Mouse (Mus musculus): Measurements from ENCODE around the gene Celsr2. TPM values are rescaled to one million over a fixed set of nuclear protein-coding genes. Genes with fewer than 3 reads are reported as not detected.

The Celsr2 gene
- 0.48 TPM for polyA plus RNA-seq (2014; fragmentation: Illumina TruSeq; extraction: RNeasy Lipid Tissue Mini Kit (QIAGEN cat#74804); ENCODE audit: low read depth, low replicate concordance)

DNA sequence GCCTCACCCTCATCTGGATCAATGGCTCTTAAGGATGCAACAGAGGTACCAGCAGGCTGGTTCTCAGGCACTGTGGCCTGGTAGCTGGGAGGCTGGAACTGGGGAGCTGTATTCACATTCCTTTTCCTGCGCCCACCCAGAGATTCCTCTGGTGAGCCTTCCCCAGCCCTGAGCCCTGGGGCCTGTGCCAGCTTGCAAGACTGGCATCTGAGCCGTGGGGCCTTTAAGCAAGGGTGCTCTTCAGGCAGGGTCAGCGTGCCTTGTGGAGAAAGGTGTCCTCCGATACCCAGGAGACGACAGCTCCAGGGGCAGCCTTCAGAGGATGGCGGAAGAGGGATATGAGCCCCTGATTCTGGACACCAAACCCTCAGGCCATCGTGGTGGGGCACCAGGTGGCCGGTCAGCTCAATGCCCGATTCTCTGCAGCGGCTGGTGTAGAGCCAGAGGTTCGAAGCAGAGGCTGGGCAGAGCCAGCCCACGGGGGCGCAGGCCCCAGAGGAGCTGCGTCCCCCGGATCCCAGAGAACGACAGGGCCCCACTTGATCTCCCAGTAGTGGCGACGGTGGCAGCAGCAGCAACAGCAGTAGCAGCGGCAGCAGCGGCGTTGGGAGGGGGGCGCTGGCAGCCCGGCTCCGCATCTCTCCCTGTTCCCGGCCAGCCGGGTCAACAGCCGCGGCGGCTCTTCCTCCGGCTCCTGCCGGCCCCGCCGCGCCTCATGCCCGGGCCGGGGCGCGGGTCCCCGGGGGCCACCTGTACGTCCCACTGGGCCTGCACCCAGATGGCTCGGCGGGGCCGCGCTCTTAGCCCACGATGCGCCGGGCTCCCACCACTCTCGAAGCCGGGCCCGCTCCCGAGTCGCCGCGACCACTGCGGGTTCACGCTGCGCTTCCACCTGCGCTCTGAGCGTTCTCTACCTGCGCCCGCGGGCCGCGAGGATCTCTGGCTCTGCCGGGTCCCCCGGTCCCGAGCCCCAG lies at the start of gene Celsr2:
Gene Celsr2, minus strand, starts transcription at position 696 of the 974 bp plus-strand sequence.

GRCm38 (mm10) chr3:108444698-108445365 lies 29.5 kb upstream of the Celsr2 start, which contains the start of gene Sars:
Gene Sars, minus strand, starts transcription at chr3:108445209.

DNA sequence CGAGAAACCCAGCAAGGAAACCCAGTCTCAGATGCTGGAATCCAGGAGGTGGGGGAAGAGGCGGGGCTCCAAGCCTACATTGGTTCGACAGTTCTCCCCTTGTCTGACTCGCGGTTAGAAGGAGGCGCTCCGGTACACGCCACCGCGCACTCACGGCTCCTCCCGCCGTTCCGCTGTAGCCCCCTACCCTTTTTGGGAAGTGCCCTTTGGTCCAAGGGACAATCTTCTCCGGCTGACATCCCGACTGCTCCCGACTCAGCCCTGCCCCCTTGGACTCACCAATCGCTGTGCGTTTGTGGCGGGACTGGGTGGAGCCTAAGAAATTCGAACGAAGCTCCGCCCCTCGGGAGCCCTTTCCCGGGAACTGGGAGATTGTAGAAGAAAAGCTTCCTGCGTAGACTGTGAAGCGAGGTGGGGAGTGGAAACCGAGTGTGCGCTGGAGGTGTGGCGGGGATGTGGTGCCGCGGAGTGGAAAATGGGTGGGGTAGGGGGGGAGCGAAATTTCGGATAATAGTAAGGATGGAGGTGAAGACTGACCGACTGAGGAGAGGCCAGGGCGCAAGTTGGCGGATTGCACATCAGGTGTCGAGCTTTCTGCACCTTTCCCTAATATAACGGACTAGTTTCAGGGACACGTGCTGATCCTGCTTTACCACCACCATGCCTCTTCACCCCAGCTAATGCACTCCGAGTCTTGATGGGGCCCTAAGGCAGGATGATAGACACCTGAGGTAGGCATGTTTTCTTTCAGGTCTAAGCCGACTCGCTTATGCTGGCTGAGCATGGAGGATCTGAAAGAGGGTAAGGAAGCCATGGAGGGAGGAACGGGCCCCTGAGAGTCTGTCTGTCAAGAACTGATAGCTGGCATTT lies 31.6 kb downstream of the Celsr2 start, which contains the start of gene Psrc1:
Gene Psrc1, plus strand, starts transcription at position 355 of the 870 bp plus-strand sequence.

GRCm38 (mm10) chr3:108364270-108364995 lies 50.9 kb downstream of the Celsr2 start, which contains the start of gene Mybphl:
Gene Mybphl, plus strand, starts transcription at chr3:108364911.

Other genes with a start within 250 kb of the Celsr2 start
- 0.43 TPM for gene Amigo1, start 229.2 kb downstream of the Celsr2 start, polyA plus RNA-seq (2014; fragmentation: Illumina TruSeq; extraction: RNeasy Lipid Tissue Mini Kit (QIAGEN cat#74804); ENCODE audit: low read depth, low replicate concordance)
- 1.4 TPM for gene Cyb561d1, start 214.3 kb downstream of the Celsr2 start, polyA plus RNA-seq (2014; fragmentation: Illumina TruSeq; extraction: RNeasy Lipid Tissue Mini Kit (QIAGEN cat#74804); ENCODE audit: low read depth, low replicate concordance)
- gene Atxn7l2, start 204.6 kb downstream of the Celsr2 start, polyA plus RNA-seq (2014; fragmentation: Illumina TruSeq; extraction: RNeasy Lipid Tissue Mini Kit (QIAGEN cat#74804); ENCODE audit: low read depth, low replicate concordance): 0.85 TPM
- 0.17 TPM for gene Sypl2, start 188.9 kb downstream of the Celsr2 start, polyA plus RNA-seq (2014; fragmentation: Illumina TruSeq; extraction: RNeasy Lipid Tissue Mini Kit (QIAGEN cat#74804); ENCODE audit: low read depth, low replicate concordance)
- gene Psma5, start 158.6 kb downstream of the Celsr2 start, polyA plus RNA-seq (2014; fragmentation: Illumina TruSeq; extraction: RNeasy Lipid Tissue Mini Kit (QIAGEN cat#74804); ENCODE audit: low read depth, low replicate concordance): 65.6 TPM
- 38.3 TPM for gene Sort1, start 131.5 kb downstream of the Celsr2 start, polyA plus RNA-seq (2014; fragmentation: Illumina TruSeq; extraction: RNeasy Lipid Tissue Mini Kit (QIAGEN cat#74804); ENCODE audit: low read depth, low replicate concordance)
- gene Mybphl, start 50.6 kb downstream of the Celsr2 start, polyA plus RNA-seq (2014; fragmentation: Illumina TruSeq; extraction: RNeasy Lipid Tissue Mini Kit (QIAGEN cat#74804); ENCODE audit: low read depth, low replicate concordance): not detected
- gene Psrc1, start 31.7 kb downstream of the Celsr2 start, polyA plus RNA-seq (2014; fragmentation: Illumina TruSeq; extraction: RNeasy Lipid Tissue Mini Kit (QIAGEN cat#74804); ENCODE audit: low read depth, low replicate concordance): not detected
- gene Sars, start 29.7 kb upstream of the Celsr2 start, polyA plus RNA-seq (2014; fragmentation: Illumina TruSeq; extraction: RNeasy Lipid Tissue Mini Kit (QIAGEN cat#74804); ENCODE audit: low read depth, low replicate concordance): 6.2 TPM
- gene 1700013F07Rik, start 118.6 kb upstream of the Celsr2 start, polyA plus RNA-seq (2014; fragmentation: Illumina TruSeq; extraction: RNeasy Lipid Tissue Mini Kit (QIAGEN cat#74804); ENCODE audit: low read depth, low replicate concordance): 359 TPM
- 43.2 TPM for gene 5330417C22Rik, start 121.0 kb upstream of the Celsr2 start, polyA plus RNA-seq (2014; fragmentation: Illumina TruSeq; extraction: RNeasy Lipid Tissue Mini Kit (QIAGEN cat#74804); ENCODE audit: low read depth, low replicate concordance)
- gene Tmem167b, start 146.9 kb upstream of the Celsr2 start, polyA plus RNA-seq (2014; fragmentation: Illumina TruSeq; extraction: RNeasy Lipid Tissue Mini Kit (QIAGEN cat#74804); ENCODE audit: low read depth, low replicate concordance): 26.8 TPM
- gene Taf13, start 156.1 kb upstream of the Celsr2 start, polyA plus RNA-seq (2014; fragmentation: Illumina TruSeq; extraction: RNeasy Lipid Tissue Mini Kit (QIAGEN cat#74804); ENCODE audit: low read depth, low replicate concordance): 89.3 TPM
- 69.3 TPM for gene Wdr47, start 175.7 kb upstream of the Celsr2 start, polyA plus RNA-seq (2014; fragmentation: Illumina TruSeq; extraction: RNeasy Lipid Tissue Mini Kit (QIAGEN cat#74804); ENCODE audit: low read depth, low replicate concordance)
- gene Clcc1, start 238.4 kb upstream of the Celsr2 start, polyA plus RNA-seq (2014; fragmentation: Illumina TruSeq; extraction: RNeasy Lipid Tissue Mini Kit (QIAGEN cat#74804); ENCODE audit: low read depth, low replicate concordance): 20.2 TPM

All from testis, adult 10 weeks (tissue).